Mouse (Mus musculus) left cerebral cortex, adult 9 months (tissue): ENCODE data around the gene Gm21936.
"Not testable (repeated sequence)": the region's sequence is repeated elsewhere in the genome, so short reads cannot be mapped to it uniquely, and the experiment has no call there.

Experiments
- DNase-seq, 2 experiments: peaks; one replicate each; pipeline ENCODE4 v3.0.0; 2022; ENCODE audit warnings: low spot score in 2 of 2

Gene Gm21936

GRCm38 (mm10) chr12:87795212-87795611, at the start of gene Gm21936:
Gm21936 (plus strand) TSS chr12:87795512.
- DNase-seq: not testable (repeated sequence)

DNA sequence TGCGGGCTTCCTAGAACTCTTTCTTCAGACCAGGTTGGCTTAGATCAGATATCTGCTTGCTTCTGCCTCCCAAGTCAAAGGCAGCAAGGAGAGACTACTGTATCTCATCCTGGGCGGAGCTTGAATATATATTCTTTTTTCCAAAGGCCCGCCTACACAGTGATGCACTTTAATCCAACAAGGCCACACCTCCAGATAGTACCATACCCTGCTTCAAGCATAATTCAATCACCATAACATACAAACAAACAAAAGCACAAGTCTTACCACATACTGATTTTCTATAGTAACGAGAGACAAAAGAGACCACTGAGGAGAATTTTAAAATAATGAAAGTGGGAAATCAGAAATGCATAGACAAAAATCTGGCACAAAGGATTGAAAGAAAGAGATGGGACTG, 19.7 kb upstream of the Gm21936 start, which contains the start of gene Gm21319:
Gm21319 (minus strand) TSS at position 101 of the 400 bp plus-strand sequence.
- not testable (repeated sequence) for DNase-seq

GRCm38 (mm10) chr12:87797971-87798370, 2.7 kb downstream of the Gm21936 start:
- DNase-seq: not testable (repeated sequence)

DNA sequence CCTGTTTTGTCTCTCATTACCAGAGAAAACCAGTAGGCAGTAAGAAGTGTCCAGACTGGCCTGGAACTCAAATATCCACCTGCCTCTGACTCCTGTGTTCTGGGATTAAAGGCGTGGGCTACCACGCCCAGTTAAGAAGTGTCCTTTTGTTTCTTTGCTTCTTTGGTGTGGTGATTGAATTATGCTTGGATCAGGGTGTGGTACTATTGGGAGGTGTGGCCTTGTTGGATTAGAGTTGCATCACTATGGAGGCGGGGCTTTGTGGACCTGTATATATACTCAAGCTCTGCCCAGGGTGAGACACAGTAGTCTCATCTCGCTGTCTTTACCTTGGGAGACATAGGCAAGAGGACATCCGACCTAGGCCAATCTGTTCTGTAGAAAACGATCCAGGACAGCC, 21.0 kb downstream of the Gm21936 start, which contains the start of gene BB287469:
BB287469 (plus strand) TSS at position 301 of the 400 bp plus-strand sequence.
- not testable (repeated sequence) for DNase-seq

DNA sequence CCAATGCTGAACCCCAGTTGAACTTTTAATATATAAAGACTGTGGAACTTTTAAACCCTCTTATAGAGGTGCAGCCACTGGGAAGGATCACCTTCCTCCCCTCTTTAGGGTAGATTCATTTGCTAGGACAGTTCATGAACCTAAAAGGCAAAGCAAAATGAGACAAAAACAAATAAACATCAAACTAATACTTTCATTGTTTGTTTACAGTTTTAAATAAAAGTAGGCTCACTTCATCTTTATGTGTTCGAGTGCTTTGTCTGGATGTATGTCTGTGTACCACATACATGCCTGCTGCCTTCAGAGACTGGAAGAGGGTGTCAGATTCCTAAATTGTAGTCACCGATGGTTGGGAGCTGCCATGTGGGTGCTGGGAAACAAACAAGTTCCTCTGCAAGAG, 46.9 kb downstream of the Gm21936 start, which contains the start of gene Gm2001:
Gm2001 (minus strand) TSS at position 101 of the 400 bp plus-strand sequence.
- not testable (repeated sequence) for DNase-seq
